Mouse (Mus musculus) gastrocnemius, adult 2 months (tissue): ENCODE measurements around the gene Rnase9. TPM values are rescaled to one million over a fixed set of nuclear protein-coding genes. Genes with fewer than 3 reads are reported as not detected.
A peak's percentile ranks its signal among the peaks of the same experiment; 100 is the strongest.

Source experiments
- DNase-seq: peaks from one replicate; pipeline ENCODE4 v3.0.0; 2022
- H3K27ac ChIP-seq: fragments of 200-600 bp; 2 replicates; pipeline ENCODE4 v1.8.1; 2022; ENCODE audit warnings: mild to moderate bottlenecking
- H3K4me3 ChIP-seq: fragments of 200-600 bp; 2 replicates; pipeline ENCODE4 v1.8.1; 2022; ENCODE audit warnings: mild to moderate bottlenecking, moderate library complexity
- CTCF ChIP-seq: fragments of 200-600 bp; IDR thresholded peaks from 2 replicates; pipeline ENCODE4 v1.8.1; 2022; ENCODE audit warnings: antibody characterized with exemption, mild to moderate bottlenecking, moderate library complexity
- intact Hi-C: fragments of 180-260 bp; cut with DNase I; formaldehyde crosslinking; loops from one replicate; pipeline ENCODE4 v1.15.1; 2025
- total RNA-seq, 2 experiments: library from RNA; stranded (reverse); gene quantifications; 2 replicates each; pipeline ENCODE4 v1.2.3; 2021

Rnase9 gene
- total RNA-seq, 2 experiments from 2014 or later, result not detected

DNA sequence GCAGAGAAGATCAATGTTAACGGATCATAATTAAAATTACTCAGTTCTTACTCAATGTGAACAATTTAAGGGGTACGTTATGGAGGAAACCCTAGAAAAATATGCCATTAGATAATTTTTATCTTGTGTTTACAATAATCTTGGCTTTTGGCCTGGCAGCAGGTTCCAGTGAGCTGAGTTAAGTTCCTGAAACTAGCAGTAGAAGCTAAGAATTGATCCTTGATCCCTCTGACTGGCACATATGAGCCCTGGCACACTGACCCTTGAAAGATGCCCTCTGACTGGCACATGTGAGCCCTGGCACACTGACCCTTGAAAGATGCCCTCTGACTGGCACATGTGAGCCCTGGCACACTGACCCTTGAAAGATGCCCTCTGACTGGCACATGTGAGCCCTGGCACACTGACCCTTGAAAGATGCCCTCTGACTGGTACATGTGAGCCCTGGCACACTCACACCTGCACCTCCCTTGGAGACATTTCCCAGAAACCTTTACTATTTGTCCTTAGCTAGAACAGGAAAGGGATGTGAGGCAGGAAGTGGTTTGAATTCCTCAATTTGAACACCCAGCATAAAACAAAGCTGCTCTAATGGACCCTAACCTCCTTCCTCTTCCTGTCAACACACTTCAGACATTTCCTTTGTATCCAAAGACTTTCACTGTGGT is 43.5 kb downstream of the Rnase9 start:
- no peak for TF ChIP-seq CTCF
- H3K27ac ChIP-seq, result peak overlapping the region; percentile 75
- intact Hi-C loops, result no loop called here
- no peak overlapping the region for H3K4me3 ChIP-seq
- DNase-seq, result no peak

DNA sequence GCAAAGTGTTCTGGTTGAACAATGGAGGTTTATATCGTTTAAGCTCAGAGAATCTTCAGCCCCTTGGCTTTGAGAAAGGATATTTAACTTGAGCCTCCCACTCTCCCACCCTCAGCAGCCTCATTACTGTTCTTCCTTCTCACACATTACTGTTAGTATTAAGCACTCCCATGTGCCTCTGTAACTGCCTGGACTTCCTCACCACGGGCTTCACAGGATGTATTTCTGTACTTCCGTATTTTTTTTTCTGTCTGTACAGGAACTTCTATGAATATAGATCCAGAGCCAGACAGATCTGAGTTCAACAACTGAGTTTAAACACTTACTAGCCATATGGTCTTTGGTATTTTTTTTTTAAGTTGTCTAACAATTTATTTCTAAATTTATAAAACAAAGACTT is 44.6 kb downstream of the Rnase9 start:
- intact Hi-C loops, result no loop called here
- no peak for DNase-seq
- peak overlapping the region; percentile 75 for H3K27ac ChIP-seq

GRCm38 (mm10) chr14:50991037-50991436 is 50.6 kb downstream of the Rnase9 start:
- no peak for TF ChIP-seq CTCF
- H3K27ac ChIP-seq, result no peak overlapping the region; the same call in 1 of the 2 replicates
- intact Hi-C loops, result no loop called here
- no peak for DNase-seq
- no peak overlapping the region for H3K4me3 ChIP-seq

More for the DNA sequence above, 44.6 kb downstream of the Rnase9 start:
- no peak for TF ChIP-seq CTCF
- no peak overlapping the region for H3K4me3 ChIP-seq

Other genes with a start within 250 kb of the Rnase9 start
- gene Ccnb1ip1, start 234.1 kb downstream of the Rnase9 start, total RNA-seq, result not detected
- gene Parp2, start 234.0 kb downstream of the Rnase9 start, total RNA-seq, result 10 to 100 TPM; 10.2 TPM
- gene Tep1, start 171.3 kb downstream of the Rnase9 start, total RNA-seq, result 1 to 10 TPM; 6.6 to 9.5 TPM
- 10 to 100 TPM; 68.8 to 76.8 TPM for gene Klhl33, start 144.4 kb downstream of the Rnase9 start, total RNA-seq
- 10 to 100 TPM; 45.3 to 63.1 TPM for gene Osgep, start 117.0 kb downstream of the Rnase9 start, total RNA-seq
- gene Apex1, start 116.9 kb downstream of the Rnase9 start, total RNA-seq, result 10 to 100 TPM; 28.0 to 28.1 TPM
- gene Pip4p1, start 111.0 kb downstream of the Rnase9 start, total RNA-seq, result 10 to 100 TPM; 16.2 to 16.6 TPM
- 1 to 10 TPM; 3.6 to 5.9 TPM for gene Pnp, start 110.8 kb downstream of the Rnase9 start, total RNA-seq
- gene Gm49342, start 97.4 kb downstream of the Rnase9 start, total RNA-seq, result 1 to 10 TPM; 2.9 to 7.8 TPM
- under 1 TPM in 1 of 2 experiments, not detected in 1; 0.47 TPM for gene Pnp2, start 85.9 kb downstream of the Rnase9 start, total RNA-seq
- gene Rnase10, start 34.1 kb downstream of the Rnase9 start, total RNA-seq, result not detected
- not detected for gene Rnase11, start 8.3 kb upstream of the Rnase9 start, total RNA-seq
- gene Rnase12, start 15.8 kb upstream of the Rnase9 start, total RNA-seq, result not detected
- gene Olfr750, start 32.6 kb upstream of the Rnase9 start, total RNA-seq, result not detected
- gene Rnase4, start 49.2 kb upstream of the Rnase9 start, total RNA-seq, result 10 to 100 TPM; 34.6 to 40.1 TPM
- gene Ang, start 49.3 kb upstream of the Rnase9 start, total RNA-seq, result 1 to 10 TPM; 4.0 TPM
- gene Eddm3b, start 72.6 kb upstream of the Rnase9 start, total RNA-seq, result not detected
- gene Rnase6, start 82.0 kb upstream of the Rnase9 start, total RNA-seq, result under 1 TPM in 1 of 2 experiments, not detected in 1; 0.64 TPM
- gene Rnase1, start 104.9 kb upstream of the Rnase9 start, total RNA-seq, result not detected
- gene Rnase2b, start 120.4 kb upstream of the Rnase9 start, total RNA-seq, result not detected
- not detected for gene Ang2, start 157.3 kb upstream of the Rnase9 start, total RNA-seq
- gene Ear14, start 161.5 kb upstream of the Rnase9 start, total RNA-seq, result not detected
- gene Rnase2a, start 214.2 kb upstream of the Rnase9 start, total RNA-seq, result 1 to 10 TPM in 1 of 2 experiments, under 1 TPM in 1; 0.87 to 2.0 TPM